Mouse (Mus musculus): Measurements from ENCODE around the gene Tjp1.

Gene Tjp1

GRCm38 (mm10) chr7:65388243-65389013 lies 139.2 kb downstream of the Tjp1 start:
- no peak for DNase-seq (ENCODE audit: low spot score)

GRCm38 (mm10) chr7:65387560-65388175 lies 139.9 kb downstream of the Tjp1 start:
- DNase-seq (ENCODE audit: low spot score) = no peak

GRCm38 (mm10) chr7:65384775-65385174 lies 142.8 kb downstream of the Tjp1 start:
- DNase-seq (ENCODE audit: low spot score) = no peak

GRCm38 (mm10) chr7:65382515-65383283 lies 144.9 kb downstream of the Tjp1 start:
- no peak for DNase-seq (ENCODE audit: low spot score)

GRCm38 (mm10) chr7:65381896-65382295 lies 145.7 kb downstream of the Tjp1 start:
- DNase-seq (ENCODE audit: low spot score) = no peak

GRCm38 (mm10) chr7:65380716-65381115 lies 146.9 kb downstream of the Tjp1 start:
- DNase-seq (ENCODE audit: low spot score) = no peak

- DNase-seq (ENCODE audit: low spot score) = no peak
Observed at GRCm38 (mm10) chr7:65378818-65379565, 148.6 kb downstream of the Tjp1 start.

- no peak for DNase-seq (ENCODE audit: low spot score)
Observed at GRCm38 (mm10) chr7:65377521-65377920, 150.1 kb downstream of the Tjp1 start.

- no peak for DNase-seq (ENCODE audit: low spot score)
Observed at GRCm38 (mm10) chr7:65375621-65376020, 152.0 kb downstream of the Tjp1 start.

- DNase-seq (ENCODE audit: low spot score) = no peak
Observed at GRCm38 (mm10) chr7:65375176-65375575, 152.4 kb downstream of the Tjp1 start.

- no peak for DNase-seq (ENCODE audit: low spot score)
Observed at GRCm38 (mm10) chr7:65373336-65373735, 154.2 kb downstream of the Tjp1 start.

GRCm38 (mm10) chr7:65371765-65372164 lies 155.8 kb downstream of the Tjp1 start:
- no peak for DNase-seq (ENCODE audit: low spot score)

GRCm38 (mm10) chr7:65370787-65371616 lies 156.6 kb downstream of the Tjp1 start:
- peak; percentile 72 for DNase-seq (ENCODE audit: low spot score)

- DNase-seq (ENCODE audit: low spot score) = no peak
Observed at GRCm38 (mm10) chr7:65370381-65370786, 157.2 kb downstream of the Tjp1 start.

- DNase-seq (ENCODE audit: low spot score) = no peak
Observed at GRCm38 (mm10) chr7:65369101-65369500, 158.5 kb downstream of the Tjp1 start.

- DNase-seq (ENCODE audit: low spot score) = no peak
Observed at GRCm38 (mm10) chr7:65367386-65368245, 160.0 kb downstream of the Tjp1 start.

- no peak for DNase-seq (ENCODE audit: low spot score)
Observed at GRCm38 (mm10) chr7:65366153-65366552, 161.4 kb downstream of the Tjp1 start.

GRCm38 (mm10) chr7:65365560-65365959 lies 162.0 kb downstream of the Tjp1 start:
- no peak for DNase-seq (ENCODE audit: low spot score)

- no peak for DNase-seq (ENCODE audit: low spot score)
Observed at GRCm38 (mm10) chr7:65360278-65360677, 167.3 kb downstream of the Tjp1 start.

- no peak for DNase-seq (ENCODE audit: low spot score)
Observed at GRCm38 (mm10) chr7:65359774-65360173, 167.8 kb downstream of the Tjp1 start.

Measured in urinary bladder, postnatal 10 days (tissue).